Mouse (Mus musculus) midbrain, embryonic 11.5 days (tissue): ENCODE data around the gene Gm20696. TPM values are rescaled to one million over a fixed set of nuclear protein-coding genes. Genes with fewer than 3 reads are reported as not detected.

Source experiments
- ATAC-seq: fragments of 200-750 bp; cut with Nextera tagmentation; 2 replicates; pipeline ENCODE4 v1.8.0; 2017; ENCODE audit warnings: moderate TSS enrichment, moderate library complexity; ENCODE audit not compliant: low FRiP score
- DNase-seq: peaks from one replicate; pipeline ENCODE4 v3.0.0; 2015; ENCODE audit warnings: low spot score; ENCODE audit errors: missing footprints
- H3K27ac ChIP-seq: fragments of 300-500 bp; sonication (generic); 2 replicates; pipeline ENCODE4 v1.5.1; 2014; ENCODE audit warnings: low read depth, low read length
- H3K27me3 ChIP-seq: fragments of 300-500 bp; sonication (generic); 2 replicates; pipeline ENCODE4 v1.6.1; 2014; ENCODE audit warnings: mild to moderate bottlenecking, low read length, moderate library complexity, mixed read lengths; ENCODE audit not compliant: control insufficient read depth, insufficient read depth
- H3K36me3 ChIP-seq: fragments of 300-500 bp; sonication (generic); 2 replicates; pipeline ENCODE4 v1.6.1; 2014; ENCODE audit warnings: mild to moderate bottlenecking, low read length, moderate library complexity, mixed read lengths; ENCODE audit not compliant: control insufficient read depth, insufficient read depth
- H3K4me1 ChIP-seq: fragments of 300-500 bp; sonication (generic); 2 replicates; pipeline ENCODE4 v1.6.1; 2014; ENCODE audit warnings: low read length; ENCODE audit not compliant: control insufficient read depth, insufficient read depth
- H3K4me2 ChIP-seq: fragments of 300-500 bp; sonication (generic); 2 replicates; pipeline ENCODE4 v1.6.1; 2014; ENCODE audit warnings: mild to moderate bottlenecking, moderate library complexity
- H3K4me3 ChIP-seq: fragments of 300-500 bp; sonication (generic); 2 replicates; pipeline ENCODE4 v1.5.1; 2014; ENCODE audit warnings: low read depth, low read length
- H3K9ac ChIP-seq: fragments of 300-500 bp; sonication (generic); 2 replicates; pipeline ENCODE4 v1.6.1; 2014; ENCODE audit warnings: low read length
- H3K9me3 ChIP-seq: fragments of 300-500 bp; sonication (generic); 2 replicates; pipeline ENCODE4 v1.6.1; 2016; ENCODE audit warnings: low read length; ENCODE audit not compliant: control insufficient read depth
- WGBS: fragments of 180-500 bp; shearing (Covaris S2); extraction: QIAGEN DNeasy Blood & Tissue Kit; methylation state at CpG from one replicate; pipeline ENCODE4 v1.1.7; 2014; 5-methylcytosine and 5-hydroxymethylcytosine counted together
- polyA plus RNA-seq: library from polyadenylated mRNA; unstranded; fragments of >200 nt; fragmentation: Nextera tagmentation; extraction: Ambion mirVana; gene quantifications from 2 replicates; pipeline ENCODE4 v1.2.1, GENCODE M21; 2014

The Gm20696 gene
- polyA plus RNA-seq, 1 experiment from 2014 or later: 3.4 TPM

- peak; percentile 64 for ATAC-seq
Observed at GRCm38 (mm10) chr6:99669481-99670325, 3.1 kb upstream of the Gm20696 start.

GRCm38 (mm10) chr6:99667290-99667689 lies 693 bp upstream of the Gm20696 start:
- Histone ChIP-seq H3K27ac (peak overlapping the region; percentile 71), H3K27me3 (peaks cover 11% of the 10 kb centered on the region), H3K9ac (peak overlapping the region; percentile 91), H3K4me2 (peak overlapping the region; percentile 96), H3K4me1 (peaks cover 20% of the 10 kb centered on the region), H3K36me3 (no peaks in the 10 kb centered on the region), H3K9me3 (no peaks in the 10 kb centered on the region), H3K4me3 (peak overlapping the region; percentile 85; the same call in 1 of the 2 replicates)
- ATAC-seq (no peak), DNase-seq (no peak)
- WGBS: 57% methylated on average over 8 of the region's 8 CpGs

More at GRCm38 (mm10) chr6:99669481-99670325, 3.1 kb upstream of the Gm20696 start:
- H3K36me3 ChIP-seq: no peaks in the 10 kb centered on the region
- peak overlapping the region; percentile 14; the same call in 1 of the 2 replicates for H3K27ac ChIP-seq
- 28% methylated on average over 5 of the region's 5 CpGs for WGBS
- H3K9me3 ChIP-seq: no peaks in the 10 kb centered on the region
- H3K4me2 ChIP-seq: peak overlapping the region; percentile 7; the same call in 1 of the 2 replicates
- H3K4me3 ChIP-seq: no peak overlapping the region
- H3K9ac ChIP-seq: no peak overlapping the region
- H3K4me1 ChIP-seq: peaks cover 20% of the 10 kb centered on the region
- DNase-seq: peak; percentile 89
- H3K27me3 ChIP-seq: peaks cover 11% of the 10 kb centered on the region

- peaks cover 11% of the 10 kb centered on the region for H3K27me3 ChIP-seq
- H3K9ac ChIP-seq: peak overlapping the region; percentile 91
- no peak overlapping the region for H3K27ac ChIP-seq
- ATAC-seq (no peak), DNase-seq (no peak)
- no peaks in the 10 kb centered on the region for H3K9me3 ChIP-seq
- no peaks in the 10 kb centered on the region for H3K36me3 ChIP-seq
- peaks cover 19% of the 10 kb centered on the region for H3K4me1 ChIP-seq
- WGBS: 34% methylated on average over 16 of the region's 16 CpGs
- peak overlapping the region; percentile 96 for H3K4me2 ChIP-seq
- peak overlapping the region; percentile 85 for H3K4me3 ChIP-seq
Observed at GRCm38 (mm10) chr6:99665457-99666317, 910 bp downstream of the Gm20696 start.

GRCm38 (mm10) chr6:99663232-99663631 lies 3.4 kb downstream of the Gm20696 start:
- Histone ChIP-seq H3K27ac (no peak overlapping the region), H3K4me2 (no peak overlapping the region), H3K4me3 (no peak overlapping the region), H3K9me3 (no peaks in the 10 kb centered on the region), H3K36me3 (no peaks in the 10 kb centered on the region), H3K4me1 (peaks cover 6% of the 10 kb centered on the region), H3K27me3 (peaks cover 9% of the 10 kb centered on the region), H3K9ac (no peak overlapping the region)
- 80% methylated on average over 8 of the region's 8 CpGs for WGBS
- ATAC-seq (no peak), DNase-seq (peak; percentile 78)

- no peak overlapping the region for H3K4me3 ChIP-seq
- H3K36me3 ChIP-seq: no peaks in the 10 kb centered on the region
- no peak overlapping the region for H3K4me2 ChIP-seq
- peak; percentile 53 for DNase-seq
- H3K9me3 ChIP-seq: no peaks in the 10 kb centered on the region
- no peak for ATAC-seq
- H3K27me3 ChIP-seq: no peaks in the 10 kb centered on the region
- H3K27ac ChIP-seq: no peak overlapping the region
- no peak overlapping the region for H3K9ac ChIP-seq
- 71% methylated on average over 3 of the region's 3 CpGs for WGBS
- no peaks in the 10 kb centered on the region; the same call in 1 of the 2 replicates for H3K4me1 ChIP-seq
Observed at GRCm38 (mm10) chr6:99660443-99660842, 6.2 kb downstream of the Gm20696 start.

GRCm38 (mm10) chr6:99658586-99658985 lies 8.0 kb downstream of the Gm20696 start:
- DNase-seq: no peak
- 85% methylated on average over 10 of the region's 10 CpGs for WGBS
- no peaks in the 10 kb centered on the region for H3K9me3 ChIP-seq
- no peaks in the 10 kb centered on the region for H3K36me3 ChIP-seq
- no peak overlapping the region for H3K9ac ChIP-seq
- H3K27me3 ChIP-seq: no peaks in the 10 kb centered on the region
- H3K4me2 ChIP-seq: no peak overlapping the region
- ATAC-seq: no peak
- no peak overlapping the region for H3K27ac ChIP-seq
- H3K4me3 ChIP-seq: no peak overlapping the region
- no peaks in the 10 kb centered on the region for H3K4me1 ChIP-seq

- H3K4me1 ChIP-seq: no peaks in the 10 kb centered on the region
- WGBS: 83% methylated on average over 2 of the region's 2 CpGs
- no peak overlapping the region for H3K9ac ChIP-seq
- DNase-seq: no peak
- no peaks in the 10 kb centered on the region for H3K9me3 ChIP-seq
- no peak overlapping the region for H3K4me3 ChIP-seq
- H3K27me3 ChIP-seq: no peaks in the 10 kb centered on the region
- no peak for ATAC-seq
- no peak overlapping the region for H3K27ac ChIP-seq
- H3K36me3 ChIP-seq: no peaks in the 10 kb centered on the region
- no peak overlapping the region for H3K4me2 ChIP-seq
Observed at GRCm38 (mm10) chr6:99656088-99656487, 10.5 kb downstream of the Gm20696 start.

GRCm38 (mm10) chr6:99655488-99655887 lies 11.1 kb downstream of the Gm20696 start:
- no peaks in the 10 kb centered on the region for H3K27me3 ChIP-seq
- no peaks in the 10 kb centered on the region for H3K36me3 ChIP-seq
- DNase-seq (peak; percentile 53), ATAC-seq (no peak)
- no peak overlapping the region for H3K4me2 ChIP-seq
- no peak overlapping the region for H3K27ac ChIP-seq
- no peak overlapping the region for H3K4me3 ChIP-seq
- no peaks in the 10 kb centered on the region for H3K9me3 ChIP-seq
- H3K4me1 ChIP-seq: no peaks in the 10 kb centered on the region
- no peak overlapping the region for H3K9ac ChIP-seq
- 57% methylated on average over 7 of the region's 7 CpGs for WGBS

- H3K9me3 ChIP-seq: no peaks in the 10 kb centered on the region
- ATAC-seq (no peak), DNase-seq (peak; percentile 79)
- no peak overlapping the region for H3K27ac ChIP-seq
- H3K9ac ChIP-seq: no peak overlapping the region
- H3K4me1 ChIP-seq: no peaks in the 10 kb centered on the region
- no peak overlapping the region for H3K4me2 ChIP-seq
- 60% methylated on average over 5 of the region's 5 CpGs for WGBS
- H3K27me3 ChIP-seq: no peaks in the 10 kb centered on the region
- H3K36me3 ChIP-seq: no peaks in the 10 kb centered on the region
- no peak overlapping the region for H3K4me3 ChIP-seq
Observed at GRCm38 (mm10) chr6:99654343-99654742, 12.3 kb downstream of the Gm20696 start.
